Mouse (Mus musculus): Measurements from ENCODE around the gene Zfp697.

The Zfp697 gene

DNA sequence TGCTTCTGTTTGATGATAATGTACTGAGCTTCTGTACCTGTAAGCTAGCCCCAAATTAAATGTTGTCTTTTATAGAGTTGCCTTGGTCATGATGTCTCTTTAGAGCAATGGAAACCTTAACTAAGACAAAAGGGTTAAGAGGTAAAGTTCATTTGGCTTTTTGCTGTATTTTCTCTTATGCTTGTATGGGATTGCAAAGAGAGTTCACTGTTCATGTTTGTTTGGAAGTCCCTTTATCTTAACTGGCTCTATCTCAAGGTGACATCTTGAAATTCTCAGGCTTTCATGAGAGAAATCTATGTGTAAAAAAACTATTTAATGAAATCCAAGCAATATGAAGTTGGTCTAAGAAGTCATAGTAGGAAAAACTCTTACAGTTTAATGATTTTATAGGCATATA is 398.7 kb downstream of the Zfp697 start:
- TF ChIP-seq GATA4 (IDR thresholded peaks at IDR 0.05; ENCODE audit: insufficient replicate concordance, low read length): 0 out of 2 replicates have a peak, but pooled peaks have one; percentile 38

DNA sequence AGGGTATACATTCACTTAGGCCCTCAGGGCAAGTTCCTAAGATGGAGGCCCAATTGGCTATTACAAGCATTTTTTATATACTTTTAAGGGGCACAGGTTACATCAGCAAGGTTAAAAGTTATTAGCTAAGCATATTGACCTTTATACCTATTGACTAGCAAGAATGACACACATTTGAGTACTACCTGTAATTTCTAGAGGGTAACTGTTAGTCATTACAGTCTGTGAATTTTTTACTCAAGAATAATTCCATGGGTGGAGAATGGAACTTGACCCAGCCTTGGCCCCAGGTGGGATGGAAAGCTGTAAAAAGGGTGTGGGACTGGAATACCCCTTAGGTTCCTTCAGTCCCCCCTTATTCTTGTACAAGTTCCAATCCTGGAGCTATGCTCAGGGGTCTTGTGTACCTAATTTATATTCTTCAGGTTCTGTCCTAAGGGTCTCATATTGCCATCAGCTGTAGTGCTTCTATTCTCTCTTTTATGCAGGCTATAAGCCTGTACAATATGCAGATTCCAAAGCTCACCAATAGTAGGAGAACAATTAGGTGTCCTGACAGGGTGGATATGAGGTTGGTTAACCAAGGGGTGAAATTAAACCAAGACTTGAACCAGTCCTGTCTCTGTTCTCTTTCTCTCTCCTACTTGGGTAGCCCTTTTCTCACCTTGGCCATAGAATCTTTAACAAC is 400.1 kb downstream of the Zfp697 start:
- no peak for TF ChIP-seq GATA4 (IDR thresholded peaks at IDR 0.05; ENCODE audit: insufficient replicate concordance, low read length)

DNA sequence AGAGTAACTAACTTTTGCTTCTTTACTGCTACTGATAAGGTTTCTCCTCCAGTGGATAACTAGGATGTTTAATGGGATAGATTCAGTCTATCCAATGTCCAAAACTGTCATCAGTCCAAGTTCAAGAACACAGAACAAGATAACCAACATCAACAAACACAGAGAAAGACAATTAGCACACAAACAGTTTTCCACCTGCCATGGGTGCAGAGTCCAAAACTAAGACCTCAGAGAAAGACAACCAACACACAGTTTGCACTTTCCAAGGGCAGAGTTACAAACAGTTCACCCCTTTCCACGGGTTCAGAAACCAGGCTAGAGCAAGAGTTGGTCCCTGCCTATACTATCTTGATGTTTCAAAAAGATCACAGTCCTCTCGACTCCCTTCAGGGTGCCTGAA is 404.3 kb downstream of the Zfp697 start:
- TF ChIP-seq GATA4 (IDR thresholded peaks at IDR 0.05; ENCODE audit: insufficient replicate concordance, low read length): peak; percentile 41; the same call in 1 of the 2 replicates
